Mouse (Mus musculus) brain, embryonic 14.5 days (tissue): ENCODE measurements at regions not wholly inside any gene's neighbourhood (a gene's known extent, or its start where the extent isn't known, plus 50 kb on each side); places are given as distances from the start of the nearest gene placed in this dataset.

Experiments
- CTCF ChIP-seq: fragments of 200-500 bp; IDR thresholded peaks from 2 replicates; pipeline ENCODE4 v1.5.1; 2012; ENCODE audit warnings: inconsistent platforms, mild to moderate bottlenecking, moderate library complexity, borderline replicate concordance; ENCODE audit not compliant: insufficient read depth, insufficient read length; ENCODE audit errors: extremely low read depth
- POLR2A ChIP-seq: fragments of 200-500 bp; IDR thresholded peaks from 2 replicates; pipeline ENCODE4 v1.6.1; 2012; ENCODE audit warnings: mild to moderate bottlenecking, inconsistent platforms, borderline replicate concordance; ENCODE audit not compliant: poor library complexity, insufficient read depth, insufficient read length, severe bottlenecking; ENCODE audit errors: extremely low read depth

- no peak for TF ChIP-seq POLR2A
- no peak for TF ChIP-seq CTCF
Measured at GRCm38 (mm10) chr10:15218883-15219282, 500.9 kb upstream of the Gje1 start.
